Mouse (Mus musculus) testis, postnatal 14 days (tissue): ENCODE results near the gene Higd1b.

Experiments
- DNase-seq: peaks from one replicate; pipeline ENCODE4 v3.0.0; 2021; ENCODE audit warnings: low spot score

Gene Higd1b

DNA sequence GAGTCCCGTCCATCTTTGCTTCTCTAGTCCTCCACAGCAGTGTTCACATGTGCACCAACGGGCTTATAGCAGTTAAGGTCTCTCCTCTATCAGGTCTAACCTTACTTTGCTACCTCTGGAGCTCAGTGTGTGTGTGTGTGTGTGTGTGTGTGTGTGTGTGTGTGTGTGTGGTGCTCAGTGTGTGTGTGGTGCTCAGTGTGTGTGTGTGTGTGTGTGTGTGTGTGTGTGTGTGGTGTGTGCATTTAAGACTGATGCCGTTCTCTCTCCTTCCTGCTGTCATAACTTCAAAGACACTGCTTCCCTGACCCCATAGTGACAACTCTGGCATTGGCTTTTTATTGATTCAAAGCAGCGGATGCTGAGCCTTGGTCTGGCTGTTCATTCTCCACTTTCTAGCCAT is at the start of gene Higd1b:
Higd1b (plus strand) TSS at position 301 of the 400 bp plus-strand sequence.
- no peak for DNase-seq

- no peak for DNase-seq
These were observed 47.9 kb upstream of the Higd1b start for GRCm38 (mm10) chr11:102787688-102788177.

DNA sequence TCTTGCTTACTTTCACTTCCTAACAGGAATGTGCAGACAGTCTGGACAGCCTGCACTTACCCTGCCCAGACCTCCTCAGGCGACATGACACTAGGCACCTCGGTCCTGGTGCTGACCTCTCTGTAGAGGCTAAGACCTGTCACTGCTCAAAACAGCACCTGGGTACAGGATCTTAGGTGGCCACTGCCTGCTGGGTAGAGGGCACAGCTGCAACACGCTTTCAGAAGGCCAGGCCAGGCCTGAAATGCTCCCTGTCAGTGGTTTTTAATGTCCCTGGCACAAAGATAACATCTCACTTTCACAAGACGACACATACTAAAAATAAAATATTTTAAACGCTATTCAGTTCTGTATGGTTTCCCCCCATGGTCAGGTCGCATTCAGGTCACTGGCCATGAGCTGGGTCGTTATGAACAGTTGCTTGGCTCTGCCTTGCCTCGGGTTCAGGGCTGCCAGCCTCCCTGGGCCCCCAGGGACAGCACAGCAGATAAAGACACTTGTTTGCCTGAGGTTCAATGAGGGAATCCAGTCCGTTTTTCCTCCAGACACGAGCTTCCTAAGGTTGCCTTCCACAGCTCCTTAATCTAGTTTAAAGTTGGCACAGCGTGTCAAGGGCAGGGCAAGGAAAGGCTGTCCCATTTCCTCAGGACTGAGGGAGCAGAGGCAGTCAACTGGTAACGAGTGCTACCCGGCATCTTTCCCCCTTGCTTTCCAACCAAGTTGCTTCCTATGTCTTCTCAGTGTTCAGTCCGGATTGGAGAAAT is 43.8 kb upstream of the Higd1b start:
- no peak for DNase-seq

DNA sequence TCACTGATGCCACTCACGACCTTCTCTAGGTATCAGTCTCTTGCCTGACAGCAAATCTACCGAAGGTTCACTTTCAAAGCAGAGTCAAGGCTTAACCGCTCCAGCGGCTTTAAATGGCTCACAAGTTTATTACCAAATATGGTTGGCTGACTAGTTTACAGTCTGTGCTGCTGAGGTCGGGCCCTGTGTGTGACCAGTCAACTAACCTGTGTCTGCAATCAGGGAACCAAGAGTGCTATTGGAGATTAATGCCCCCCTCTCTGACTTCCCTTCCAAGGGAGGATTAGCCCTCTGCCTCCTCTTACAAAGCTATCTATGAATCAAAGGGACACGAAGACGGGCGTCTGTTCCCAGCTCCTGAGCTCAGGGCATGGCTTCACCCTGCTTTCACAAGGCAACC is 41.5 kb upstream of the Higd1b start:
- no peak for DNase-seq

DNA sequence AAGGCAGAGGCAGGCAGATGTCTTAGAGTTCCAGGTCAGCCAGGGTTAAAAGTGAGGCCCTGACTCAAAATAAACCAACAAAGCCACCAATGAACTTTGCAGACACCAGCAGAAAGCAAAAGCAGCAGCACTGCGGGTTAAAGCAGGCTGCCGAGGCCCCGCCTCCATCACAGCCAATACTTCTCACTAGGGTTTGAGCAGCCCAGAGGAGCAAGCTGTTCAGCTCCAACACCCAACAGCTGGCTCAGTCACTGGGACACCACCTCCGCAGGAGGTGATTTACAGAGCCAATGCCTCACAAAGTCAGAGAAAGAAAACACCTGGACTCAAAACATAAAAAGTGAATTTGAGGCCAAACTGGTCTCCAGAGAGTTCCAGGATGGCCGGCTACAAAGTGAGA is 32.2 kb upstream of the Higd1b start:
- DNase-seq, result no peak

- DNase-seq, result no peak
These were observed 27.4 kb upstream of the Higd1b start for GRCm38 (mm10) chr11:102808246-102808645.

- no peak for DNase-seq
These were observed 24.7 kb upstream of the Higd1b start for GRCm38 (mm10) chr11:102810721-102811485.

GRCm38 (mm10) chr11:102814881-102815280 is 20.8 kb upstream of the Higd1b start:
- DNase-seq, result no peak

DNA sequence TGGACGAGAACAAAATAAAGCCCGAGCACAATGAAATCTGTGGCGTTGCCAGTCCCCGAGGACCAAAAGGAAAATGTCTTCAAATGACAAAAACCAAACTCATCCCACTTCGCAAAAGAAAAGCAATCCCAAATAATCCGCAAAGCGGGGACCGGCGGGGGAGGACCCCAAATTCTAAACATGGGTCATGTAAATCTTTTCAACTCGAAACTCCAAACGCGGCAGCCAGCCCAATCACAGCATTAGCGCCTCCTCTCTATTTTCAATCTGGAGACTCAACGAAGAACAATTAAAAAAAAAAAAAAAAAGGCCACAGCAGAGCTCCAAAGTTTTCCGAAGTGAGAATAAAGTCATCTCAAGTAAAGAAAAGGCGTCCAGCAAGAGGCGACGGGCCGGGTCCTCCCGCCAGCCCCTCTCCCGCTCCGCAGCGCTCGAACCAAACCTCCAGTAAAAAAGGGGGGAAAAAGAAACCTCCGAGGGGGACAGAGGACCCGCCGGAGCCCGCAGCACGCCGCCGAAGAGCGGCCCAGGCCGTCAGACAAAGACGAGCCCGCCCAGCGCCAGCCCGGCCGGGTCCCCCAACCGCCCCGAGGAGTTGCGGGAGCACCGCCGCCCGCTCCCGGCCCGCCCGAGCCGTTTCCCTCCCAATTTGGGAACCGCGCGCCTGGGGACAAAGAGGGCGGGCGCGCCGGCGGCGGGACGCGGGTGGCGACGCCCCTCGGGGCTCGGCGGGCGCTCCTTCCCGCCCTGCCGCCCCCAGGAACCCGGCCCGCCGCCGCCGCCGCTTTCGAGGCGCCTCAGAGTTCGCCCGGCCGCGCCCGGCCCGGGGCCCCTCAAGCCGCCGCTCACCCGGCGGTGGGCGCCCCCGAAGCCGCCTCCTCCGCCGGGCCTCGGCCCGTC is 17.3 kb upstream of the Higd1b start:
- DNase-seq, result peak; percentile 68

GRCm38 (mm10) chr11:102819021-102819782 is 16.4 kb upstream of the Higd1b start, which contains the start of gene Gjc1:
Gjc1 (minus strand) TSS chr11:102819700.
- peak; percentile 87 for DNase-seq

DNA sequence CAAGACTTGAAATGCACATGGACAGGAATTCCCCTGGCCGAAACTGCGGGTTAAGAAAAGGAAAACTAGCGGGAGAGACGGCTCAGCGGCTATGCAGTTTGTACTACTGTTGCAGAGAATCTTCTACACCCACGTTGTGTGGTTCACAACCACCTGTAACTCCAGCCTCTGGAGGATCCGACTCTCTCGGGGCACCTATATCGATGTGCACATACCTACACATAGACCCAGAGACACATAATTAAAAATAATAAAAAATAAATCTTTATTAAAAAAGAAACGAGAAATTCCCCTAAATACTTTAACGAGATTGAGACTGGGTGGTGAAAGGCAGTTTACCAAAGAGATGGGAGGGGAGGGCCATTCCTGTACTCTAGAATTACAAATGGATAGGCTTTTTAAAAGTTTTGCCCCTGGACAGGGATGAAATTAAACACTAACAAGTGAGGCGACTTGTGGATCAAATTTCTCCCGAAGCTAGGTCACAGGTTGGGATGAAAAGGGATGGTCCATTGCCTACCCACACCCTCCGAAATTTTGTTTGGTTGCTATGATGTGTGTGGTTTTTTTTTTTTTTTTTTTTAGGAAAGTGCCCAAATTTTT is 15.8 kb upstream of the Higd1b start:
- no peak for DNase-seq

DNA sequence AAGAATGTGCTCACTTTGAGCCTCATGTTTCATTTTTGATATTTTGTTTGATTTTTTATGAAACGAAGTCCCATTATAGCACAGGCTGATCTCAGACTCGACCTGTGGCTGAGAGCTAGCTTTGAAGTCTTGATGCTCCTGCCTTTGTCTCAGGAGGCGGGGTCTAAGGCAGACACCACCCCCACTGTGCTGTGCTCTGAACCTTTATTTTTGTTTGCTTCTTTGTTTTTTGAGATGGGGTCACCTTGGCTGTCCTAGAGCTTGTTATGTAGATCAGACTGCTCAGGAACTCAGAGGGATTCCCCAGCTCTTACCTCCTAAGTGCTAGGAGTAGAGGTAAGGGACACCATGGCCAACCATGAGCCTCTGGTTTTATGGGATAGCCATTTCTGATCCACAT is 15.2 kb upstream of the Higd1b start:
- DNase-seq, result no peak

DNA sequence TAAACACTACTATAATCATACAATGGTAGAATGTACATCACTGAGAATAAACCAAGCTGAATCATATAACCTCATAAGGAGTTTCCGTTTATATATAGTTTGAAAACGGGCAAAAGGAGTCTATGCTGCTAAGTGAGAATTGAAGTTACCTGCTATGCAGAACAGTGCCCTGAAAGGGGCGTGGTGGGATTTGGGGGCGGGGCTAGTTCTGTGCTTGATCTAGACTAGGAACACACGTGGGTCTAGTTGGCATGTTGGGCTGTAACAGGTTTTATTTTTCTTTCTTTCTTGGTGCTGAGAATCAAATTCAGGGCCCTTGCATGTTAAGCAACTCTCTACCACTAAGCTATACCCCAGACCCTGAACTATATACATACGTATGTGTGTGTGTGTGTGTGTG is 14.4 kb upstream of the Higd1b start:
- DNase-seq, result no peak

- DNase-seq, result no peak
These were observed 9.2 kb upstream of the Higd1b start for GRCm38 (mm10) chr11:102826476-102826875.

- DNase-seq, result no peak
These were observed 8.6 kb upstream of the Higd1b start for GRCm38 (mm10) chr11:102827097-102827496.

DNA sequence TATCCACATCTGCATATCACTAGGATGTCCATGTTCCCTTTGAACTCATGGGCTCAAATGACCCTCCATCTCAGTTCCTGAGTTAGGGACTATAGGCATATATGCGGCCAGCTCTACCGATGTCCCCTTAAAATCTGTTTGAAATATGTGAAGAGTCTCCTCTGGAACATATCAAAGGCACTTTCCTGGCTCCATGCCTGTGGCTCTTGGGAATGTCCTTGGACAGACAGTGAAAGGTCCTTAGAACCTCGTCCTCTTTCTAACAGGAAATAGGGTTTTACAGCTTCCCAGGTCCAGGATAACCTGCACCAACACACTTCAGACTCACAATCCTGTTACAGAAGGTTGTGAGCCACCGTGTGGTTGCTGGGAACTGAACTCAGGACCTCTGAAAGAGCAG is 5.4 kb upstream of the Higd1b start:
- DNase-seq, result no peak

DNA sequence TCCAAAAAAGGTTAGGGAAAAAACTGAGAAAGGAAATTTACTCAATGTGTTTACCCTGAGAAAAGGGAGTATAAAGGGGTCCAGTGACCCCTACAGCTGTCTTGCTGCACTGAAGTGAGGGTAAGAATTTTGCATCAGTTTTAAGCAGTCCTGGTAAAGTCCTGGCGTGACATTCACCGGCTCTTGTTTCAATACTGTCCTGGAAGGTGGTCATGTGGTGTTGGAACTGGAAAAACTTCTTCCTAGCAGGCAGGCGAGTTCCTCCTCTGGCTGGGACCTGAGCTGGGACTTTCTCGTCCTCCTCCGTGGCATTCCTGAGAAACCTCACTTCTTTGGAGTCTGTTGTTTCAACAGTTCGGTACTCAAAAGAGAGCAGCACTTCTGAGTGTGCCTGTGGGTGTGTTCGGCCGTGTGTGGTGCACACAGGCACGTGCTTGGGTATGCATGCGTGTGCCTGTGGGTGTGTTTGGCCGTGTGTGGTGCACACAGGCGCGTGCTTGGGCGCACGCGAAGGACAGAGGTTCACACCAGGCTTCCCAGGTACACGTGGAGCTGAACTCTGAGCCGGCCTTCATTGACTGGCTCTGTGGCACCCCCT is 2.9 kb upstream of the Higd1b start:
- no peak for DNase-seq

- DNase-seq, result no peak
These were observed 1.4 kb upstream of the Higd1b start for GRCm38 (mm10) chr11:102834219-102834618.

- no peak for DNase-seq
These were observed 497 bp downstream of the Higd1b start for GRCm38 (mm10) chr11:102836146-102836545.

GRCm38 (mm10) chr11:102837385-102837784 is 1.7 kb downstream of the Higd1b start:
- no peak for DNase-seq

GRCm38 (mm10) chr11:102838126-102838525 is 2.5 kb downstream of the Higd1b start:
- no peak for DNase-seq
